Mouse (Mus musculus) heart, postnatal 25 days (tissue): ENCODE results near the gene Dhx30. TPM values are rescaled to one million over a fixed set of nuclear protein-coding genes. Genes with fewer than 3 reads are reported as not detected.

Experiments
- DNase-seq: peaks from one replicate; pipeline ENCODE4 v3.0.0; 2022; ENCODE audit warnings: low spot score
- intact Hi-C: fragments of 180-260 bp; cut with DNase I; formaldehyde crosslinking; loops from one replicate; pipeline ENCODE4 v1.15.1; 2025
- total RNA-seq, 2 experiments: library from RNA; stranded (reverse); gene quantifications; 2 replicates each; pipeline ENCODE4 v1.2.3; 2021

Gene Dhx30
- total RNA-seq, 2 experiments from 2014 or later = 62.2 to 63.5 TPM

GRCm38 (mm10) chr9:110052951-110053304, 64.7 kb downstream of the Dhx30 start:
- DNase-seq = no peak
- intact Hi-C loops = no loop called here

DNA sequence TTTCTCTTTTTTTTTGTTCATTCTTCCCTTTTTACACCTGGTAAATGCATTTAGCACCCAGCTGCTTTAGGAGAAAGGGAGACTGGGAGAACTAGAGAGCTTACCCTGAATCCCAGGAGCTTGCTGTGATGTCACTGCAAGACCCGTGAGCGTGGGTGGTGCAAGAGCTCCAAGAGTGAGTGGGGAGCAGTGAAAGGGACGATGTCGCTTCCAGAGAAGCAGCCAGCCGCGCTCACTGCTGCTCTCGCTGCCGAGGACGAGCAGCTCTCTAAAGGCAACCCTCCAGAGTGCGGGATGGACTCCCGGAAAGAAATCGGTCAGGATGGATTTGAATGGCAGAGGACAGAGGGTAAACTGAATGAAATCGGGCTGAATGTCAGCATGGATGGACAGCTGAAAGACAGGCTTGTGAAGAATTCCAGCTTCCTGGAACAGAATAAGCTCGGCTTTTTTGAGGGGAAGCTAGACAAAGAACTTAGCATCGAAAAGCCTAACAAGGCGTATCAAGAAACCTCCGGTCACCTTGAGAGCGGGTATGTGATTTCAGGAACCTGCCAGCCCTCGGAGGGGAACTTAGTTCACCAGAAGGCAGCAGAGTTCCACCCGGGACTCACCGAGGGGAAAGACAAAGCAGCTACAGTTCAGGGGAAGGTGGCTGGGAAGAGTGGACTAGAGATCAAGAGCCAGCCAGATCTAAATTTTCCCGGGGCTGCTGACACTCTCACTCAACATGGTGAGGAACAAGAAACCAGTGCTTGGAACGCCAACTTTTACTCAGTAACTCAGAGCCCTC, 65.6 kb downstream of the Dhx30 start:
- no peak for DNase-seq
- intact Hi-C loops = no loop called here

- no peak for DNase-seq
- intact Hi-C loops = no loop called here
Observed at GRCm38 (mm10) chr9:110051184-110051583, 66.4 kb downstream of the Dhx30 start.

- intact Hi-C loops = no loop called here
- DNase-seq = no peak
Observed at GRCm38 (mm10) chr9:110047857-110048256, 69.8 kb downstream of the Dhx30 start.

DNA sequence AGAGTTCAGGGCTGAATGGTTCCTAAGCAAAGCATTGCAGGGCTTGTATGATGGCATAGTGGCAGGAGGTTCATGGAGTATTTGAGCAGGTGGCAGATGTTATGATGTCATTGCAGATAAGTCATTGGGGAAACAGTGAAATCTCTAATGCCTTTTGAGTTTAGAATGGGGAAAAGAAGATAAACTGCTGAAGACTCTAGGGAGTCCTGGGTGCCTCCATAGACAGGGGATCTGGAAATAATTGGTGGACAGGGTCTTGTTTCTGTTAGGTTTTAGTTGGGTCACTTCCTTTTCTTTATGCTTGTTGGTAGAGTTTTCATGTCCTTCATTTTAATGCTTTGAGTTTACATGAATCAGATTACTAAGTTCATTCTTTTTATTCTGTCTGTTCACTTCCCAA, 70.4 kb downstream of the Dhx30 start:
- intact Hi-C loops = no loop called here
- DNase-seq = no peak

GRCm38 (mm10) chr9:110045763-110046377, 71.8 kb downstream of the Dhx30 start:
- intact Hi-C loops = no loop called here
- DNase-seq = no peak

- intact Hi-C loops = no loop called here
- DNase-seq = no peak
Observed at GRCm38 (mm10) chr9:110044373-110044772, 73.3 kb downstream of the Dhx30 start.

DNA sequence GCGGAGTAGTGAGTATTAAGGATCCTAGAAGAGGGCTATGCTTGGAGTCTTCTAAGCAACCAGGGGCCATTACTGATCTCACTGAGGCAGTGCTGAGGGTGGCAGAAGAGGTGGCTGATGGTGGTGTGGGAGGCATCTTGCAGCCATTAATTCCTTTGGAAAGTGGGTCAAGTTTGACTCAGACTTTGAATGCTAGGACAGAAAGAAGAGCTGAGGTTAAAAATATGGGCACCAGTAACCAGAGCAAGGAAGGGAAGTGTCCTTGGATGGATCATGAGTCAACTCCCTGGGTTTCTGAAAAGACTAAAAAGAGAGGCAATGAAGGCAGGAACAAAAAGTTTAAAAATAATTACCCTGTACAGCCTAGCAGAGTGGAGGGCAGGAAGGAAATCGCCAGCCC, 79.1 kb downstream of the Dhx30 start:
- intact Hi-C loops = no loop called here
- DNase-seq = no peak

GRCm38 (mm10) chr9:110037895-110038294, 79.7 kb downstream of the Dhx30 start:
- DNase-seq = no peak
- intact Hi-C loops = no loop called here

DNA sequence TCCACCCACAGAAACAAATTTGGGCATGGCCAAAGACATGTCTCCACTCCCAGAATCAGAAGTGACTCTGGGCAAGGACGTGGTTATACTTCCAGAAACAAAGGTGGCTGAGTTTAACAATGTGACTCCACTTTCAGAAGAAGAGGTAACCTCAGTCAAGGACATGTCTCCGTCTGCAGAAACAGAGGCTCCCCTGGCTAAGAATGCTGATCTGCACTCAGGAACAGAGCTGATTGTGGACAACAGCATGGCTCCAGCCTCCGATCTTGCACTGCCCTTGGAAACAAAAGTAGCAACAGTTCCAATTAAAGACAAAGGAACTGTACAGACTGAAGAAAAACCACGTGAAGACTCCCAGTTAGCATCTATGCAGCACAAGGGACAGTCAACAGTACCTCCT, 82.5 kb downstream of the Dhx30 start:
- intact Hi-C loops = no loop called here
- no peak for DNase-seq

Other genes with a start within 250 kb of the Dhx30 start
- 1 to 10 TPM; 5.1 to 6.1 TPM for gene Cdc25a, start 242.3 kb downstream of the Dhx30 start, total RNA-seq
- 100 to 1,000 TPM; 283 TPM for gene Map4, start 186.4 kb downstream of the Dhx30 start, total RNA-seq
- 10 to 100 TPM; 22.8 to 26.0 TPM for gene Smarcc1, start 122 bp downstream of the Dhx30 start, total RNA-seq
- under 1 TPM; 0.13 to 0.14 TPM for gene Cspg5, start 126.0 kb upstream of the Dhx30 start, total RNA-seq
- 1 to 10 TPM; 1.8 to 2.4 TPM for gene Elp6, start 187.3 kb upstream of the Dhx30 start, total RNA-seq
- 10 to 100 TPM; 27.7 to 28.0 TPM for gene Scap, start 215.5 kb upstream of the Dhx30 start, total RNA-seq